Mouse (Mus musculus): ENCODE results near the gene Kansl3. TPM values are rescaled to one million over a fixed set of nuclear protein-coding genes. Genes with fewer than 3 reads are reported as not detected.
A peak's percentile ranks its signal among the peaks of the same experiment; 100 is the strongest.

Kansl3 gene
- 18.6 and 19.1 TPM in 2 replicates for polyA plus RNA-seq (2015; fragmentation: Nextera tagmentation; extraction: Ambion mirVana)

GRCm38 (mm10) chr1:36368969-36369645, at the start of gene Kansl3:
Gene Kansl3 (minus strand): TSS chr1:36369181.
- no peaks in the 10 kb centered on the region for H3K27me3 ChIP-seq (replicated peaks; ENCODE audit: control insufficient read depth, insufficient read depth, low read length)
- H3K4me1 ChIP-seq (replicated peaks; ENCODE audit: control insufficient read depth, insufficient read depth, low read length): peaks cover 5% of the 10 kb centered on the region; the same call in 1 of the 2 replicates
- H3K36me3 ChIP-seq (ENCODE audit: control insufficient read depth, insufficient read depth): peaks cover 17% of the 10 kb centered on the region
- H3K4me3 ChIP-seq (ENCODE audit: low read depth, low read length): peak within 1 kb of the TSS; percentile 73
- H3K9ac ChIP-seq (ENCODE audit: low read depth, low read length): peak within 1 kb of the TSS; percentile 84
- TF ChIP-seq CTCF (IDR thresholded peaks at IDR 0.05; ENCODE audit: low read depth): 0 out of 2 replicates have a peak, but pooled peaks have one; percentile 15
- H3K27ac ChIP-seq (ENCODE audit: low read depth, low read length): peak within 1 kb of the TSS; percentile 89
- no peaks in the 10 kb centered on the region for H3K9me3 ChIP-seq (ENCODE audit: control insufficient read depth)
- peak within 1 kb of the TSS; percentile 64 for H3K4me2 ChIP-seq (replicated peaks; ENCODE audit: low read depth)
- 3% methylated on average over 61 of the region's 61 CpGs for WGBS
- ATAC-seq: peak; percentile 85

GRCm38 (mm10) chr1:36404531-36404930, 35.5 kb upstream of the Kansl3 start:
- H3K4me2 ChIP-seq (replicated peaks; ENCODE audit: low read depth): no peak overlapping the region
- no peaks in the 10 kb centered on the region for H3K36me3 ChIP-seq (ENCODE audit: control insufficient read depth, insufficient read depth)
- no peaks in the 10 kb centered on the region for H3K27me3 ChIP-seq (replicated peaks; ENCODE audit: control insufficient read depth, insufficient read depth, low read length)
- WGBS: 73% methylated on average over 6 of the region's 6 CpGs
- no peak overlapping the region for H3K27ac ChIP-seq (ENCODE audit: low read depth, low read length)
- no peak overlapping the region for H3K4me3 ChIP-seq (ENCODE audit: low read depth, low read length)
- H3K4me1 ChIP-seq (replicated peaks; ENCODE audit: control insufficient read depth, insufficient read depth, low read length): no peaks in the 10 kb centered on the region
- H3K9me3 ChIP-seq (ENCODE audit: control insufficient read depth): no peaks in the 10 kb centered on the region
- no peak for TF ChIP-seq CTCF (IDR thresholded peaks at IDR 0.05; ENCODE audit: low read depth)
- no peak for ATAC-seq
- no peak overlapping the region for H3K9ac ChIP-seq (ENCODE audit: low read depth, low read length)

GRCm38 (mm10) chr1:36401509-36401908, 32.5 kb upstream of the Kansl3 start:
- H3K4me1 ChIP-seq (replicated peaks; ENCODE audit: control insufficient read depth, insufficient read depth, low read length): no peaks in the 10 kb centered on the region
- TF ChIP-seq CTCF (IDR thresholded peaks at IDR 0.05; ENCODE audit: low read depth): no peak
- H3K9me3 ChIP-seq (ENCODE audit: control insufficient read depth): no peaks in the 10 kb centered on the region
- 68% methylated on average over 4 of the region's 4 CpGs for WGBS
- no peak overlapping the region for H3K4me2 ChIP-seq (replicated peaks; ENCODE audit: low read depth)
- H3K27ac ChIP-seq (ENCODE audit: low read depth, low read length): no peak overlapping the region
- H3K36me3 ChIP-seq (ENCODE audit: control insufficient read depth, insufficient read depth): no peaks in the 10 kb centered on the region
- no peaks in the 10 kb centered on the region for H3K27me3 ChIP-seq (replicated peaks; ENCODE audit: control insufficient read depth, insufficient read depth, low read length)
- no peak overlapping the region for H3K4me3 ChIP-seq (ENCODE audit: low read depth, low read length)
- no peak overlapping the region for H3K9ac ChIP-seq (ENCODE audit: low read depth, low read length)
- ATAC-seq: no peak

- Histone ChIP-seq H3K9me3 (ENCODE audit: control insufficient read depth) (no peaks in the 10 kb centered on the region), H3K27ac (ENCODE audit: low read depth, low read length) (no peak overlapping the region), H3K4me3 (ENCODE audit: low read depth, low read length) (no peak overlapping the region), H3K27me3 (replicated peaks; ENCODE audit: control insufficient read depth, insufficient read depth, low read length) (no peaks in the 10 kb centered on the region), H3K4me2 (replicated peaks; ENCODE audit: low read depth) (no peak overlapping the region), H3K9ac (ENCODE audit: low read depth, low read length) (no peak overlapping the region), H3K4me1 (replicated peaks; ENCODE audit: control insufficient read depth, insufficient read depth, low read length) (no peaks in the 10 kb centered on the region), H3K36me3 (ENCODE audit: control insufficient read depth, insufficient read depth) (no peaks in the 10 kb centered on the region)
- 19% methylated on average over 6 of the region's 6 CpGs for WGBS
- no peak for ATAC-seq
- TF ChIP-seq CTCF (IDR thresholded peaks at IDR 0.05; ENCODE audit: low read depth): no peak
These were observed 28.1 kb upstream of the Kansl3 start for GRCm38 (mm10) chr1:36397041-36397440.

- no peaks in the 10 kb centered on the region for H3K9me3 ChIP-seq (ENCODE audit: control insufficient read depth)
- H3K4me3 ChIP-seq (ENCODE audit: low read depth, low read length): no peak overlapping the region
- ATAC-seq: no peak
- no peaks in the 10 kb centered on the region for H3K27me3 ChIP-seq (replicated peaks; ENCODE audit: control insufficient read depth, insufficient read depth, low read length)
- no peak overlapping the region for H3K9ac ChIP-seq (ENCODE audit: low read depth, low read length)
- H3K36me3 ChIP-seq (ENCODE audit: control insufficient read depth, insufficient read depth): no peaks in the 10 kb centered on the region
- WGBS: 74% methylated on average over 4 of the region's 4 CpGs
- TF ChIP-seq CTCF (IDR thresholded peaks at IDR 0.05; ENCODE audit: low read depth): 0 out of 2 replicates have a peak, but pooled peaks have one; percentile 14
- H3K27ac ChIP-seq (ENCODE audit: low read depth, low read length): no peak overlapping the region
- no peaks in the 10 kb centered on the region for H3K4me1 ChIP-seq (replicated peaks; ENCODE audit: control insufficient read depth, insufficient read depth, low read length)
- H3K4me2 ChIP-seq (replicated peaks; ENCODE audit: low read depth): no peak overlapping the region
These were observed 10.6 kb upstream of the Kansl3 start for GRCm38 (mm10) chr1:36379582-36379981.

- no peaks in the 10 kb centered on the region for H3K27me3 ChIP-seq (replicated peaks; ENCODE audit: control insufficient read depth, insufficient read depth, low read length)
- H3K36me3 ChIP-seq (ENCODE audit: control insufficient read depth, insufficient read depth): no peaks in the 10 kb centered on the region
- H3K4me3 ChIP-seq (ENCODE audit: low read depth, low read length): no peak overlapping the region
- no peaks in the 10 kb centered on the region for H3K4me1 ChIP-seq (replicated peaks; ENCODE audit: control insufficient read depth, insufficient read depth, low read length)
- ATAC-seq: no peak
- H3K27ac ChIP-seq (ENCODE audit: low read depth, low read length): no peak overlapping the region
- 65% methylated on average over 6 of the region's 6 CpGs for WGBS
- H3K9me3 ChIP-seq (ENCODE audit: control insufficient read depth): no peaks in the 10 kb centered on the region
- no peak overlapping the region for H3K4me2 ChIP-seq (replicated peaks; ENCODE audit: low read depth)
- TF ChIP-seq CTCF (IDR thresholded peaks at IDR 0.05; ENCODE audit: low read depth): no peak
- no peak overlapping the region for H3K9ac ChIP-seq (ENCODE audit: low read depth, low read length)
These were observed 9.9 kb upstream of the Kansl3 start for GRCm38 (mm10) chr1:36378880-36379279.
